Mouse (Mus musculus) heart, adult 2 months (tissue): ENCODE results near the gene Nat8f6.

Experiments
- CTCF ChIP-seq: fragments of 200-600 bp; IDR thresholded peaks from 2 replicates; pipeline ENCODE4 v1.8.1; 2022; ENCODE audit warnings: antibody characterized with exemption, mild to moderate bottlenecking, moderate library complexity
- EP300 ChIP-seq: fragments of 200-500 bp; IDR thresholded peaks from 2 replicates; pipeline ENCODE4 v1.6.1; 2011; ENCODE audit warnings: low read depth, low read length, control low read depth; ENCODE audit not compliant: insufficient read depth
- POLR2A ChIP-seq: fragments of 200-500 bp; IDR thresholded peaks from 2 replicates; pipeline ENCODE4 v1.6.1; 2011; ENCODE audit warnings: mild to moderate bottlenecking, low read depth, low read length, control low read depth; ENCODE audit not compliant: insufficient read depth

DNA sequence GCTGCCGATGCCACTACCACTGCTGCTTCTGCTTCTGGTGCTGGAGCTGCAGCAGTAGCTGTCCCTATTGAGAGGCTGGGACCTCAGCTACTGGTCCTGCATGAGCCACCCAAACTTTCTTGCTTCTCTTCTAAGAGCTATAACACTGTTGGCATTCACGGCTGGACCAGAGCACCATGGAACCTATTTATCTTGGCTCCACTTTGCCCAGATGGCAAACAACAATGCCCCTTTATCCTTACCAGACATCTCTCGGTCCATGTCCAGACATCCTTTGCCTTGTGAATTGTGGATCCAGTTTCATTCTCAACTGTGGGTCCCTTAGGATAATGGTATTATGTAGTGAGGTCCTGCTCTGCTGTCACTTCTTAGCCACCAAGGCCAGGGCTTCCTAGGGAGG, 40.5 kb upstream of the Nat8f6 start:
- TF ChIP-seq POLR2A, result no peak
- no peak for TF ChIP-seq EP300
- no peak for TF ChIP-seq CTCF
